In genomic region chr8:126753059-126753855, GRCm38 (mm10) we compare ENCODE assay signal across 13 mouse cellular contexts.
A peak's percentile ranks its signal among the peaks of the same experiment; 100 is the strongest.
DNase-seq lines count a peak whose midpoint lies in the region; ATAC-seq and TF ChIP-seq lines count a peak whose summit lies in the region.
"Had no signal": no experiment of that assay in that cellular context is flagged by ENCODE, and none has a peak within 500 bp of the region (broad histone marks: within the 10 kb centered on the region; RNA-seq: fewer than 3 reads in every experiment).

No protein-coding gene starts in this region.

- no peak overlapping the region for H3K4me2 ChIP-seq in hindbrain, embryonic 13.5 days
- H3K4me2 ChIP-seq in intestine, postnatal 0 days (replicated peaks; ENCODE audit: low read depth) = no peak overlapping the region

- no peaks in the 10 kb centered on the region for H3K9me3 ChIP-seq in hindbrain, embryonic 13.5 days
- H3K9me3 ChIP-seq in intestine, postnatal 0 days (ENCODE audit: control insufficient read depth) = no peaks in the 10 kb centered on the region
- H3K9me3 ChIP-seq: heart, embryonic 10.5 days had no signal

- intact Hi-C loops in gastrocnemius, adult 2 months (cut with DNase I) = loop anchor here (5.0 kb wide), 1 partner anchor 49 kb away; no protein-coding TSS in a partner anchor

- H3K27me3 ChIP-seq in hindbrain, embryonic 13.5 days = no peaks in the 10 kb centered on the region
- H3K27me3 ChIP-seq in intestine, postnatal 0 days (replicated peaks; ENCODE audit: control insufficient read depth, insufficient read depth, low read length) = no peaks in the 10 kb centered on the region
- H3K27me3 ChIP-seq: Patski had no signal

- WGBS in hindbrain, embryonic 13.5 days = 66% methylated on average over 4 of the region's 4 CpGs
- WGBS in intestine, postnatal 0 days = 74% methylated on average over 4 of the region's 4 CpGs

- peak; percentile 75 for ATAC-seq in hindbrain, embryonic 13.5 days (ENCODE audit: low FRiP score)
- ATAC-seq in intestine, postnatal 0 days = no peak
- ATAC-seq: Patski had no signal

- H3K27ac ChIP-seq in gastrocnemius, adult 2 months = peak overlapping the region; percentile 49; the same call in 1 of the 2 replicates
- peak overlapping the region; percentile 73 for H3K27ac ChIP-seq in hindbrain, embryonic 13.5 days
- no peak overlapping the region for H3K27ac ChIP-seq in intestine, postnatal 0 days (ENCODE audit: low read depth, low read length)
- H3K27ac ChIP-seq: heart, embryonic 10.5 days had no signal

- H3K36me3 ChIP-seq in hindbrain, embryonic 13.5 days = no peaks in the 10 kb centered on the region
- H3K36me3 ChIP-seq in intestine, postnatal 0 days (ENCODE audit: control insufficient read depth, insufficient read depth) = no peaks in the 10 kb centered on the region
- H3K36me3 ChIP-seq: heart, embryonic 10.5 days had no signal

- peaks cover 16% of the 10 kb centered on the region for H3K4me1 ChIP-seq in hindbrain, embryonic 13.5 days (replicated peaks)
- peaks cover 3% of the 10 kb centered on the region for H3K4me1 ChIP-seq in intestine, postnatal 0 days (replicated peaks; ENCODE audit: control insufficient read depth, insufficient read depth, low read length)

- H3K4me3 ChIP-seq in gastrocnemius, adult 2 months = no peak overlapping the region
- H3K4me3 ChIP-seq in hindbrain, embryonic 13.5 days = no peak overlapping the region
- no peak overlapping the region for H3K4me3 ChIP-seq in intestine, postnatal 0 days (ENCODE audit: low read depth, low read length)
- H3K4me3 ChIP-seq: heart, embryonic 10.5 days had no signal

- H3K9ac ChIP-seq in hindbrain, embryonic 13.5 days = no peak overlapping the region
- H3K9ac ChIP-seq in intestine, postnatal 0 days (ENCODE audit: low read depth, low read length) = no peak overlapping the region

- TF ChIP-seq CTCF in gastrocnemius, adult 2 months (IDR thresholded peaks at IDR 0.05) = no peak
- TF ChIP-seq CTCF in intestine, postnatal 0 days (IDR thresholded peaks at IDR 0.05; ENCODE audit: low read depth) = no peak

- DNase-seq in gastrocnemius, adult 2 months = no peak
- DNase-seq in gastrocnemius, adult 18-20 months (ENCODE audit: low spot score) = no peak
- DNase-seq in 3T3-L1 (ENCODE audit: low read depth, low spot score) = peak; percentile 34
- peak; percentile 71 for DNase-seq in brain, adult 2 months (ENCODE audit: low read depth, low spot score)
- no peak for DNase-seq in heart, postnatal 4 days
- DNase-seq: gastrocnemius, postnatal 10 days; heart, postnatal 36 days; kidney, adult 8-10 months; spleen, adult 18-20 months had no signal

Comparison
In these comparisons a context has a peak if more than half of its experiments do, and no peak if none do; other contexts are left out.
1. DNase-seq: peak in 3T3-L1 (single experiment) and brain, adult 2 months (single experiment); none in gastrocnemius, adult 2 months (single experiment), gastrocnemius, adult 18-20 months (single experiment) and heart, postnatal 4 days (single experiment).